Mouse (Mus musculus): ENCODE results near the gene Itpa. TPM values are rescaled to one million over a fixed set of nuclear protein-coding genes. Genes with fewer than 3 reads are reported as not detected.

Itpa gene
- polyA plus RNA-seq (2015; fragmentation: Illumina TruSeq; extraction: RNeasy Lipid Tissue Mini Kit (QIAGEN cat#74804); ENCODE audit: low read depth, low replicate concordance) = 83.7 TPM

GRCm38 (mm10) chr2:130667559-130667958, at the start of gene Itpa:
Gene Itpa (plus strand): TSS chr2:130667610.

GRCm38 (mm10) chr2:130629839-130630203, 37.6 kb upstream of the Itpa start, which contains the start of the genes Fastkd5 and Ubox5:
Gene Fastkd5 (minus strand): TSS chr2:130630027.
Gene Ubox5 (minus strand): TSS chr2:130630038.

GRCm38 (mm10) chr2:130642684-130643369, 24.6 kb upstream of the Itpa start, which contains the start of gene Lzts3:
Gene Lzts3 (minus strand): TSS chr2:130642803.

GRCm38 (mm10) chr2:130664102-130664701, 3.2 kb upstream of the Itpa start, which contains the start of gene Ddrgk1:
Gene Ddrgk1 (minus strand): TSS chr2:130664659.

GRCm38 (mm10) chr2:130697153-130697810, 29.9 kb downstream of the Itpa start, which contains the start of gene Slc4a11:
Gene Slc4a11 (minus strand): TSS chr2:130697519.

Other genes with a start within 250 kb of the Itpa start
- 89.7 TPM for gene Vps16, start 243.3 kb upstream of the Itpa start, polyA plus RNA-seq (2015; fragmentation: Illumina TruSeq; extraction: RNeasy Lipid Tissue Mini Kit (QIAGEN cat#74804); ENCODE audit: low read depth, low replicate concordance)
- gene Pced1a, start 242.9 kb upstream of the Itpa start, polyA plus RNA-seq (2015; fragmentation: Illumina TruSeq; extraction: RNeasy Lipid Tissue Mini Kit (QIAGEN cat#74804); ENCODE audit: low read depth, low replicate concordance) = 20.9 TPM
- 167 TPM for gene Ptpra, start 217.3 kb upstream of the Itpa start, polyA plus RNA-seq (2015; fragmentation: Illumina TruSeq; extraction: RNeasy Lipid Tissue Mini Kit (QIAGEN cat#74804); ENCODE audit: low read depth, low replicate concordance)
- 82.0 TPM for gene Mrps26, start 103.9 kb upstream of the Itpa start, polyA plus RNA-seq (2015; fragmentation: Illumina TruSeq; extraction: RNeasy Lipid Tissue Mini Kit (QIAGEN cat#74804); ENCODE audit: low read depth, low replicate concordance)
- not detected for gene Oxt, start 91.4 kb upstream of the Itpa start, polyA plus RNA-seq (2015; fragmentation: Illumina TruSeq; extraction: RNeasy Lipid Tissue Mini Kit (QIAGEN cat#74804); ENCODE audit: low read depth, low replicate concordance)
- gene Avp, start 85.1 kb upstream of the Itpa start, polyA plus RNA-seq (2015; fragmentation: Illumina TruSeq; extraction: RNeasy Lipid Tissue Mini Kit (QIAGEN cat#74804); ENCODE audit: low read depth, low replicate concordance) = not detected
- gene Fastkd5, start 37.6 kb upstream of the Itpa start, polyA plus RNA-seq (2015; fragmentation: Illumina TruSeq; extraction: RNeasy Lipid Tissue Mini Kit (QIAGEN cat#74804); ENCODE audit: low read depth, low replicate concordance) = 7.9 TPM
- gene Ubox5, start 37.6 kb upstream of the Itpa start, polyA plus RNA-seq (2015; fragmentation: Illumina TruSeq; extraction: RNeasy Lipid Tissue Mini Kit (QIAGEN cat#74804); ENCODE audit: low read depth, low replicate concordance) = 8.8 TPM
- 131 TPM for gene Lzts3, start 24.8 kb upstream of the Itpa start, polyA plus RNA-seq (2015; fragmentation: Illumina TruSeq; extraction: RNeasy Lipid Tissue Mini Kit (QIAGEN cat#74804); ENCODE audit: low read depth, low replicate concordance)
- 111 TPM for gene Ddrgk1, start 3.0 kb upstream of the Itpa start, polyA plus RNA-seq (2015; fragmentation: Illumina TruSeq; extraction: RNeasy Lipid Tissue Mini Kit (QIAGEN cat#74804); ENCODE audit: low read depth, low replicate concordance)
- gene Slc4a11, start 29.9 kb downstream of the Itpa start, polyA plus RNA-seq (2015; fragmentation: Illumina TruSeq; extraction: RNeasy Lipid Tissue Mini Kit (QIAGEN cat#74804); ENCODE audit: low read depth, low replicate concordance) = 1.7 TPM
- 55.6 TPM for gene 4930402H24Rik, start 238.8 kb downstream of the Itpa start, polyA plus RNA-seq (2015; fragmentation: Illumina TruSeq; extraction: RNeasy Lipid Tissue Mini Kit (QIAGEN cat#74804); ENCODE audit: low read depth, low replicate concordance)
- 62.9 TPM for gene Atrn, start 238.9 kb downstream of the Itpa start, polyA plus RNA-seq (2015; fragmentation: Illumina TruSeq; extraction: RNeasy Lipid Tissue Mini Kit (QIAGEN cat#74804); ENCODE audit: low read depth, low replicate concordance)

All from brain, adult 10 weeks (tissue).